Mouse (Mus musculus) intestine, embryonic 14.5 days (tissue): ENCODE measurements at regions not wholly inside any gene's neighbourhood (a gene's known extent, or its start where the extent isn't known, plus 50 kb on each side); places are given as distances from the start of the nearest gene placed in this dataset.

Experiments used
- ATAC-seq: fragments of 200-750 bp; cut with Nextera tagmentation; replicated peaks from 2 replicates; pipeline ENCODE4 v1.8.0; 2017; ENCODE audit warnings: low read depth, moderate number of reproducible peaks, moderate TSS enrichment, moderate library complexity; ENCODE audit not compliant: low FRiP score, low TSS enrichment
- DNase-seq: peaks from one replicate; pipeline ENCODE4 v3.0.0-alpha.2; 2018; ENCODE audit warnings: low spot score
- H3K27ac ChIP-seq: fragments of 300-500 bp; sonication (generic); 2 replicates; pipeline ENCODE4 v1.5.1; 2014; ENCODE audit warnings: low read depth, mild to moderate bottlenecking, control low read depth
- H3K27me3 ChIP-seq: fragments of 300-500 bp; sonication (generic); replicated peaks from 2 replicates; pipeline ENCODE4 v1.6.1; 2014; ENCODE audit warnings: low read length, control low read depth; ENCODE audit not compliant: control insufficient read depth, insufficient read depth
- H3K36me3 ChIP-seq: fragments of 300-500 bp; sonication (generic); 2 replicates; pipeline ENCODE4 v1.6.1; 2014; ENCODE audit warnings: low read length, control low read depth; ENCODE audit not compliant: control insufficient read depth, insufficient read depth
- H3K4me1 ChIP-seq: fragments of 300-500 bp; sonication (generic); replicated peaks from 2 replicates; pipeline ENCODE4 v1.6.1; 2014; ENCODE audit warnings: low read length, control low read depth, mixed read lengths; ENCODE audit not compliant: control insufficient read depth, insufficient read depth
- H3K4me2 ChIP-seq: fragments of 300-500 bp; sonication (generic); 2 replicates; pipeline ENCODE4 v1.6.1; 2014; ENCODE audit warnings: low read length
- H3K4me3 ChIP-seq: fragments of 300-500 bp; sonication (generic); 2 replicates; pipeline ENCODE4 v1.5.1; 2014; ENCODE audit warnings: low read depth, low read length, control low read depth, mixed read lengths
- H3K9ac ChIP-seq: fragments of 300-500 bp; sonication (generic); 2 replicates; pipeline ENCODE4 v1.6.1; 2014; ENCODE audit warnings: mild to moderate bottlenecking, low read length
- H3K9me3 ChIP-seq: fragments of 300-500 bp; sonication (generic); 2 replicates; pipeline ENCODE4 v1.6.1; 2016; ENCODE audit warnings: low read length, control low read depth; ENCODE audit not compliant: control insufficient read depth
- WGBS: fragments of 180-500 bp; shearing (Covaris S2); extraction: QIAGEN DNeasy Blood & Tissue Kit; methylation state at CpG from one replicate; pipeline ENCODE4 v1.1.7; 2014; 5-methylcytosine and 5-hydroxymethylcytosine counted together

GRCm38 (mm10) chr13:69867296-69868065, 65.3 kb downstream of the Med10 start:
- DNase-seq: no peak

DNA sequence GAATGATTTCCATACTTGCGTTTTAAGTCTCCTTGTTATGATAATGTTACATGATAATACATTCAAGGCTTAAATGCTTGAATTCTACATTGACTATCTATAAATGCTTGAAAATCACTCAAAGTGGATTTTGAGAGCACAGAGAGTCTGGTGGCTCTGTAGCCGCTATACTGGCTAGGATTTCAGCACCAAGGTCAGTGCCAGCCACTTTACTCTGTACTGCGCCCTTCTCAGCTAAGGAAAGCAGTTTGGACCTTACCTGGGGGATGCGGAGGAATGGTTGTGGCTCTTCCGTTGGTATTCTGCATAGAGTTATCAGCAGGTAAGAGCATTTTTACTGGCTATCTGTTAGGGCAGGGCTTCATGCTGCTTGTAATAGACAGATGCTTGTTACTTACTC, 94.3 kb downstream of the Med10 start:
- WGBS: 16% methylated on average over 5 of the region's 5 CpGs
- H3K4me2 ChIP-seq: no peak overlapping the region
- no peak overlapping the region for H3K27ac ChIP-seq
- H3K36me3 ChIP-seq: no peaks in the 10 kb centered on the region
- H3K9ac ChIP-seq: no peak overlapping the region
- no peak overlapping the region for H3K4me3 ChIP-seq
- DNase-seq (peak; percentile 76), ATAC-seq (no peak)
- no peaks in the 10 kb centered on the region for H3K9me3 ChIP-seq
- no peaks in the 10 kb centered on the region for H3K4me1 ChIP-seq
- H3K27me3 ChIP-seq: no peaks in the 10 kb centered on the region

More at GRCm38 (mm10) chr13:69867296-69868065, 65.3 kb downstream of the Med10 start:
- no peak overlapping the region for H3K27ac ChIP-seq
- H3K4me2 ChIP-seq: no peak overlapping the region
- 80% methylated on average over 15 of the region's 15 CpGs for WGBS
- no peaks in the 10 kb centered on the region for H3K9me3 ChIP-seq
- H3K27me3 ChIP-seq: no peaks in the 10 kb centered on the region
- no peak overlapping the region for H3K9ac ChIP-seq
- H3K4me3 ChIP-seq: no peak overlapping the region
- no peak for ATAC-seq
- H3K36me3 ChIP-seq: no peaks in the 10 kb centered on the region
- no peaks in the 10 kb centered on the region for H3K4me1 ChIP-seq

DNA sequence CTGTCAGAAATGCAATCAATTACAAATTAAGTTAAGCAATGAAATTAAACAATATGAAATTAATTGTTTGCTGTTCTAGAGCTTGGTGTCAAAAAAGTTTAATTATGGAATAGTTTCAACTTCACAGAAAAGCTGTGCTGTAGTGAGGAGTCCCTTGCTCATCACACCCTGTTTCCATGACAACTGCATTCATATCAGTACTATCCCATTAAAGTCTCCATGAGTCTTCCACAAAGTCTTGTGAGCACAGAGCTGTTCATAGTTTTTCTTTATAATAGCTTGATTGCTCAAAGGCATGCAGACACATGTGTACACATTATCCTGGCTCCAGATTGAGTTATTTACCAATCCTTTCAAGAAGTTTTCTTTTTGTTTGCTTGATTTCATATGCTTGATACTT, 98.9 kb downstream of the Med10 start:
- no peaks in the 10 kb centered on the region for H3K36me3 ChIP-seq
- H3K4me2 ChIP-seq: no peak overlapping the region
- H3K4me1 ChIP-seq: no peaks in the 10 kb centered on the region
- ATAC-seq (no peak), DNase-seq (no peak)
- no peak overlapping the region for H3K9ac ChIP-seq
- H3K27ac ChIP-seq: no peak overlapping the region
- no peaks in the 10 kb centered on the region for H3K27me3 ChIP-seq
- H3K4me3 ChIP-seq: no peak overlapping the region
- no peaks in the 10 kb centered on the region for H3K9me3 ChIP-seq

DNA sequence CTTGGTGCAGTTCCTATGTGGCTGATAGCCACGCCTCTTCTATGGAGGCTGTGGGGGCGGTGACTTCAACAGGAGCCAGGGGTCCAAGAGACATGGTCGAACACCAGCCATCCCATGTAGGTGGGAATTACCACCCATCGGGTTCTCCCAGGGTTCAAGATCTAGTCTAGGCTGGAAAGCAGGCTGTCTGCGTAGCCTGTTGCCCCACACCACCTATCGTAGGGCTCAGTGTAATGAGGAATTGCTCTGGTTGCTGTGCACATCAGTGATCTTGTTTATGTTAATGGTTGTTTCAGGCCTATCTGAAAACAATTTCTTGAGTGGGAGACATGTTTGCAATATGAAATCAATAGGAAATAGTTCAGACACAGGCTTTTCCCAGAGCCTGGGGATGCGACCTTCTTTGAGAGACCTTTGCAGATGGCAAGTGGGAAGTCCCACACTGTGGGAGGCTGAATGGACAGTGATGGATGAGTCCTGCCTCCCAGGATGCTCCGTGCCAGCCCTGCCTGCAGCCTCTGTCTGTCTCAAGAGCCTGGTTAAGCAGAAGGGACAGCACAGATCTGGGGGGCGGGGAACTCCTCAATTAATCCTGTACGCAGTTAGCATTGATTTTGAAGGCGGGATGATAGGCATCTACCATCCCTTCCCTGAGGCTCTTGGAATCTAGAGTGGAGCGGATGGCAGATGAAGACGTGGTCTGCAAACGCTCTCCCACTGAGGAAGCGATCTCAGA, 104.8 kb downstream of the Med10 start:
- Histone ChIP-seq H3K4me2 (no peak overlapping the region), H3K27ac (no peak overlapping the region), H3K9ac (no peak overlapping the region), H3K36me3 (no peaks in the 10 kb centered on the region), H3K4me3 (no peak overlapping the region), H3K4me1 (no peaks in the 10 kb centered on the region), H3K27me3 (no peaks in the 10 kb centered on the region), H3K9me3 (no peaks in the 10 kb centered on the region)
- no peak for ATAC-seq
- WGBS: 56% methylated on average over 15 of the region's 15 CpGs
- no peak for DNase-seq

DNA sequence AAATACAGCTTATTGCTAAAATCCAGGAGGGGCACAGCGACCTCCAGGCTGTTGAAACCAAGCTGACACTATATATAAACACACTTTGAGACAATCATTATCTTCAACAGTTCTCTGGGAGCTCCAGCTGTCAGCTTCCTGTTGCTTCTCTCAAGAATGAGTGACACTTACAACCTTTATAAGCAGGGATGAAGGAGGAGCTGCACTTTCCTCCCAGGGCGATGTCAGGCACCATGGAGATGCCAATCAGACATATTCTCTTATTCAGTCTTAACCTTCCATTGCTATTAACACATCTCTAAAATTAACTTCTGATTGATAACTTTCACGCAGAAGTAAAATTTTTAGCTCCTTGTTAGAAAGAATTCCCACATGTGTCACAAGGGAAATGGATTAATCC, 113.6 kb downstream of the Med10 start:
- no peaks in the 10 kb centered on the region for H3K36me3 ChIP-seq
- no peaks in the 10 kb centered on the region for H3K4me1 ChIP-seq
- H3K4me3 ChIP-seq: no peak overlapping the region
- ATAC-seq (no peak), DNase-seq (no peak)
- H3K9ac ChIP-seq: no peak overlapping the region
- H3K27ac ChIP-seq: no peak overlapping the region
- no peaks in the 10 kb centered on the region for H3K9me3 ChIP-seq
- 71% methylated on average over 3 of the region's 3 CpGs for WGBS
- no peaks in the 10 kb centered on the region for H3K27me3 ChIP-seq
- no peak overlapping the region for H3K4me2 ChIP-seq

- no peaks in the 10 kb centered on the region for H3K4me1 ChIP-seq
- H3K9me3 ChIP-seq: no peaks in the 10 kb centered on the region
- no peak overlapping the region for H3K4me2 ChIP-seq
- no peaks in the 10 kb centered on the region for H3K36me3 ChIP-seq
- ATAC-seq (no peak), DNase-seq (no peak)
- H3K27me3 ChIP-seq: no peaks in the 10 kb centered on the region
- no peak overlapping the region for H3K27ac ChIP-seq
- no peak overlapping the region for H3K4me3 ChIP-seq
- 77% methylated on average over 9 of the region's 9 CpGs for WGBS
- H3K9ac ChIP-seq: no peak overlapping the region
Measured at GRCm38 (mm10) chr13:69932695-69933550, 130.7 kb downstream of the Med10 start.

- H3K27me3 ChIP-seq: no peaks in the 10 kb centered on the region
- WGBS: 56% methylated on average over 6 of the region's 6 CpGs
- DNase-seq (no peak), ATAC-seq (no peak)
- no peaks in the 10 kb centered on the region for H3K9me3 ChIP-seq
- no peak overlapping the region for H3K9ac ChIP-seq
- no peak overlapping the region for H3K27ac ChIP-seq
- H3K4me1 ChIP-seq: no peaks in the 10 kb centered on the region
- no peak overlapping the region for H3K4me2 ChIP-seq
- H3K4me3 ChIP-seq: no peak overlapping the region
- no peaks in the 10 kb centered on the region for H3K36me3 ChIP-seq
Measured at GRCm38 (mm10) chr13:69933551-69933845, 131.3 kb downstream of the Med10 start.

GRCm38 (mm10) chr13:69939791-69940190, 137.6 kb downstream of the Med10 start:
- H3K4me2 ChIP-seq: no peak overlapping the region
- H3K4me1 ChIP-seq: no peaks in the 10 kb centered on the region
- ATAC-seq: no peak
- H3K36me3 ChIP-seq: no peaks in the 10 kb centered on the region
- no peaks in the 10 kb centered on the region for H3K27me3 ChIP-seq
- H3K9ac ChIP-seq: no peak overlapping the region
- no peak overlapping the region for H3K27ac ChIP-seq
- H3K9me3 ChIP-seq: no peaks in the 10 kb centered on the region
- 89% methylated on average over 4 of the region's 4 CpGs for WGBS
- DNase-seq: no peak
- no peak overlapping the region for H3K4me3 ChIP-seq
